Mouse (Mus musculus): ENCODE results near the gene Apoa4. TPM values are rescaled to one million over a fixed set of nuclear protein-coding genes. Genes with fewer than 3 reads are reported as not detected.

The Apoa4 gene
- polyA plus RNA-seq, 1 experiment from 2014 or later, result not detected

DNA sequence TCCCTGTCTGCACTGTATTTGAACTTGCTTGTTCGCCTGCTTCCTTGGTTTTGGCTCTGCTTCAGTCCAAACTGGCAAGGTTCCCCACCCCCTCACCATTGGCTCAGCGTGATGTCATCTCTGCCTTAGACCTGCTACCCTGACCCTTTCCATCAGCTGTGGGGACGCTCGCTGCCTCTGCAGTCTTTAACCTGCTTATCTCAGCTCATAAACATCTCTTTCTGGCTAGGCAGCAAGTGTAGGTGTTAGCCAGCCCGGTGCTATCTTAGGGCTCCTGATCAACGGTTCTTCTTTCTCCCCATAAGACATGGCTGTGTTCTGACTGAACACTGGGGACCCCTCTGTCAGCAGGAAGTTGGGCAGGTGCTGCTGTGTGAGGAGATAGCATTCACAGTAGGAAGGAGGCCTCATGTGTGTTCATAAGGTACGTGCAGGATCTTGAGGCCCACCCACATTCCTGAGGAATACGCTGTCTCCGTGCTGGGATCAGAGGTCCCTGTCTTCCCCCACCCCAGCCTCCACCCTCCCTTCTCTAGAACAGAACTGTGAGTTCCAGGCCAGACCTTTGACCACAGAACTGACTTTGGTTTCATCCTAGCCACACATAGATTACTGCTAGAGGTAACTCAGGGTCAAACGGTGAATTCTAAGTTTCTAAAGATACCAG lies 33.5 kb upstream of the Apoa4 start:
- ATAC-seq (replicated peaks; ENCODE audit: low FRiP score), result no peak
- WGBS, result 90% methylated on average over 10 of the region's 10 CpGs
- no peak overlapping the region for H3K4me2 ChIP-seq (ENCODE audit: low read depth, low read length, severe bottlenecking)

DNA sequence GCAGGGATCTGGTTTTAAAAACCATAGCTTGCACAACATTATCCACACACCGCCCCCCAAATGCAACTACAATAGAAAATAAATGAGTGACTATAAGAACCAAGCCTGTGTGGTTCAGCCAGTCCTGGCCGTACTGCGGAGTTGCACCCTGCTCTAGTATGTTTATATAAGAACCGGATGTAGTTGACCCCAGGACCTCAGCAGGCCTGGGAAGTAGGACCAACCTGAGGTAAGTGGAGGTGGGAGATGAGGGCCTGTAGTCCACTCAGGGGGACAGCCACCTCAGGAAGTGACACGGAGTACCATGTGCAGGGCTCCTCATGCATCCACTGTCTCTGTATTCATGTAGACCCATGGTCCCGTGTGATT lies 33.0 kb upstream of the Apoa4 start:
- Histone ChIP-seq H3K27me3 (ENCODE audit: control insufficient read depth, insufficient read depth, low read length) (no peaks in the 10 kb centered on the region), H3K4me1 (replicated peaks; ENCODE audit: control insufficient read depth, insufficient read depth, low read length) (no peaks in the 10 kb centered on the region), H3K4me3 (ENCODE audit: low read depth, low read length) (no peak overlapping the region), H3K4me2 (ENCODE audit: low read depth, low read length, severe bottlenecking) (no peak overlapping the region), H3K27ac (ENCODE audit: low read depth, low read length) (no peak overlapping the region), H3K9me3 (ENCODE audit: control insufficient read depth, low read length) (no peaks in the 10 kb centered on the region), H3K9ac (ENCODE audit: low read length) (no peak overlapping the region), H3K36me3 (ENCODE audit: control insufficient read depth, insufficient read depth, low read length) (peaks cover 3% of the 10 kb centered on the region; the same call in 1 of the 2 replicates)
- WGBS, result 87% methylated on average over 6 of the region's 6 CpGs
- DNase-seq (ENCODE audit: low spot score) (no peak), ATAC-seq (replicated peaks; ENCODE audit: low FRiP score) (no peak)

More for the DNA sequence above, 33.5 kb upstream of the Apoa4 start:
- H3K9me3 ChIP-seq (ENCODE audit: control insufficient read depth, low read length), result no peaks in the 10 kb centered on the region
- H3K9ac ChIP-seq (ENCODE audit: low read length), result no peak overlapping the region
- no peak overlapping the region for H3K27ac ChIP-seq (ENCODE audit: low read depth, low read length)
- no peaks in the 10 kb centered on the region for H3K27me3 ChIP-seq (ENCODE audit: control insufficient read depth, insufficient read depth, low read length)
- no peak overlapping the region for H3K4me3 ChIP-seq (ENCODE audit: low read depth, low read length)
- H3K36me3 ChIP-seq (ENCODE audit: control insufficient read depth, insufficient read depth, low read length), result peaks cover 3% of the 10 kb centered on the region; the same call in 1 of the 2 replicates
- no peaks in the 10 kb centered on the region for H3K4me1 ChIP-seq (replicated peaks; ENCODE audit: control insufficient read depth, insufficient read depth, low read length)
- no peak for DNase-seq (ENCODE audit: low spot score)

DNA sequence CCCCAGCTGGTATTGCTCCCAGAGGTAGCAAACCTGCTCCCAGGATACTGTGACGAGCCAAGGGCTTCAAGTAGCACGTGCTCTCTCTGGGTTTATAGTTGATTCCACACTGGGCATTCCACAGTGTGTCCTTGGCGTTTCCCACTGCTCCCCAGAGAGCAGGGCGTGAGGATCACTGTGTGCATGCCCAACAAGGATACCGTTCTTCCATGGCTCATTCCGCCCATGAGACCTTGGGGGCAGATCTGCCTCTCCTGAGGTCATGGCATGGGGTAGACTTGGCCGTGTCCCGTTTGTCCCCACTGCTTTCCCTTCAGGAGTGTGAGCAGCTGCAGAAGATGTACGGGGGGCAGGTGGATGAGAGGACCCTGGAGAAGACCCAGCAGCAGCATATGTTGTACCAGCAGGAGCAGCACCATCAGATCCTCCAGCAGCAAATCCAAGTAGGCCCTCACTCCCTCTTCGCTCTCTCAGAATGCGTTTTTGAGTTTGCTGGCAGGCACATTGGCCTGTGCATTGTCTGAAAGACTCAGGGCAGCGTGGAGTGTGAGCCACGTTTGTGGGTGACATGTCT lies 32.0 kb upstream of the Apoa4 start:
- no peaks in the 10 kb centered on the region for H3K9me3 ChIP-seq (ENCODE audit: control insufficient read depth, low read length)
- H3K27ac ChIP-seq (ENCODE audit: low read depth, low read length), result no peak overlapping the region
- ATAC-seq (replicated peaks; ENCODE audit: low FRiP score), result no peak
- H3K36me3 ChIP-seq (ENCODE audit: control insufficient read depth, insufficient read depth, low read length), result peaks cover 3% of the 10 kb centered on the region; the same call in 1 of the 2 replicates
- no peak overlapping the region for H3K4me3 ChIP-seq (ENCODE audit: low read depth, low read length)
- H3K4me1 ChIP-seq (replicated peaks; ENCODE audit: control insufficient read depth, insufficient read depth, low read length), result no peaks in the 10 kb centered on the region
- no peak overlapping the region for H3K9ac ChIP-seq (ENCODE audit: low read length)
- WGBS, result 82% methylated on average over 13 of the region's 13 CpGs
- no peak for DNase-seq (ENCODE audit: low spot score)
- no peak overlapping the region for H3K4me2 ChIP-seq (ENCODE audit: low read depth, low read length, severe bottlenecking)
- H3K27me3 ChIP-seq (ENCODE audit: control insufficient read depth, insufficient read depth, low read length), result no peaks in the 10 kb centered on the region

DNA sequence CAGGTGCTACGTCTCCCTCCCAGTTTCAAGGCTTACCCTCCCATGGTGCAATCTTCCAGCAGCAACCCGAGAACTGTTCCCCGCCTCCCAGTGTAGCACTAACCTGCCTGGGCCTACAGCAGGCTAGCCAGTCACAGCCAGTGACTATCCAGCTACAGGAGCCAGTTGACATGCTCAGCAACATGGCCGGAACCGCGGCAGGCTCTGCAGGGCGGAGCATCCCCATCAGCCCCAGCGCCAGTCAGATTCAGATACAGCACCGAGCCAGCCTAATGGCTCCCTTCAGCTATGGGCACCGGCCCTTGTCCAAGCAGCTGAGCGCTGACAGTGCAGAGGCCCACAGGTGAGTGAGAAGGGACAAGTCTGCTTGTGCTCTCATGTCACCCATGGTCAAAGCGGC lies 30.0 kb upstream of the Apoa4 start:
- no peak overlapping the region for H3K4me2 ChIP-seq (ENCODE audit: low read depth, low read length, severe bottlenecking)
- no peaks in the 10 kb centered on the region for H3K4me1 ChIP-seq (replicated peaks; ENCODE audit: control insufficient read depth, insufficient read depth, low read length)
- WGBS, result 93% methylated on average over 12 of the region's 12 CpGs
- no peaks in the 10 kb centered on the region for H3K27me3 ChIP-seq (ENCODE audit: control insufficient read depth, insufficient read depth, low read length)
- H3K27ac ChIP-seq (ENCODE audit: low read depth, low read length), result no peak overlapping the region; the same call in 1 of the 2 replicates
- no peak overlapping the region for H3K4me3 ChIP-seq (ENCODE audit: low read depth, low read length)
- ATAC-seq (replicated peaks; ENCODE audit: low FRiP score) (no peak), DNase-seq (ENCODE audit: low spot score) (no peak)
- H3K9ac ChIP-seq (ENCODE audit: low read length), result no peak overlapping the region
- H3K9me3 ChIP-seq (ENCODE audit: control insufficient read depth, low read length), result no peaks in the 10 kb centered on the region
- peaks cover 3% of the 10 kb centered on the region; the same call in 1 of the 2 replicates for H3K36me3 ChIP-seq (ENCODE audit: control insufficient read depth, insufficient read depth, low read length)

DNA sequence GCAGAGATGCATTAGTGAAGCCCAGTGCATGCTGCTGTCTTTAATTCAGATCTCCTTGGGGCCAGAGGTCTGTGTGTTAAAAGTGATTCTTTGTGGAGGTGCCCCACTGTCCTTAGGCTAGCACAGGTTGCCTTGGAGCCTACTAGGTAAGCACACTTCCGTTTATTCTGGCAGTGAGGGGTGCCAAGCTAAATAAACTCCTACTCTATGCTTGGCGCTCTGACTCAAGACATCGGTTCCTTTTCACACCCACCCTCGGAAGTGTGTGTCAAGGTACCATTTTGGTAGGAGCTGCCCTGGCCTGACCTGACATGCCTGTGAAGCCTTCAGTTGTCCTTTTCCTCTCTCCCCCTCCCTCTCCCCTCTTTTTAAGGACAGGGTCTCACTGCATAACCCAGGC lies 26.2 kb upstream of the Apoa4 start:
- Histone ChIP-seq H3K9ac (ENCODE audit: low read length) (no peak overlapping the region), H3K4me1 (replicated peaks; ENCODE audit: control insufficient read depth, insufficient read depth, low read length) (no peaks in the 10 kb centered on the region), H3K4me2 (ENCODE audit: low read depth, low read length, severe bottlenecking) (no peak overlapping the region), H3K4me3 (ENCODE audit: low read depth, low read length) (no peak overlapping the region), H3K27ac (ENCODE audit: low read depth, low read length) (no peak overlapping the region), H3K27me3 (ENCODE audit: control insufficient read depth, insufficient read depth, low read length) (no peaks in the 10 kb centered on the region), H3K9me3 (ENCODE audit: control insufficient read depth, low read length) (no peaks in the 10 kb centered on the region), H3K36me3 (ENCODE audit: control insufficient read depth, insufficient read depth, low read length) (peaks cover 3% of the 10 kb centered on the region; the same call in 1 of the 2 replicates)
- DNase-seq (ENCODE audit: low spot score) (no peak), ATAC-seq (replicated peaks; ENCODE audit: low FRiP score) (no peak)
- 88% methylated on average over 4 of the region's 4 CpGs for whole genome bisulfite sequencing

DNA sequence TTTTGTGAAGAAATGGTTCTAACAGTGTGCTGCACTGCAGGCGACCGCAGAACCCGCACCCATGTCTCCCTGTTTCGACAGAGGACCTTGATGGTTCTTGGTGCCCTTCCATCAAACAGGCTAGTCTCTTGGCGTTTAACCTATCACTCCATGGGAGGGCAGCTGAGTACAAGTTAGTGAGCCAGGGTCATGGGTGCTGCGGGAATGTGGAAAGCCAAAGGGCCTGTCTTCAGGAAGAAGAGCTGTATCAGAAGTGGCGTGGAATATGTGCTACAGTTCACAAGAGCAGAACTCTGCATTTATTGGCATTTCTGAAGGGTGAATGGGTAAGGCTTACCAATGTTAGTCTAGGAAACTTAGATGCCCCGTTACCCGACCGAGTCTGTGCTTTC lies 25.6 kb upstream of the Apoa4 start:
- DNase-seq (ENCODE audit: low spot score) (no peak), ATAC-seq (replicated peaks; ENCODE audit: low FRiP score) (no peak)
- H3K27me3 ChIP-seq (ENCODE audit: control insufficient read depth, insufficient read depth, low read length), result no peaks in the 10 kb centered on the region
- no peak overlapping the region for H3K4me3 ChIP-seq (ENCODE audit: low read depth, low read length)
- H3K9ac ChIP-seq (ENCODE audit: low read length), result no peak overlapping the region
- no peaks in the 10 kb centered on the region for H3K4me1 ChIP-seq (replicated peaks; ENCODE audit: control insufficient read depth, insufficient read depth, low read length)
- H3K9me3 ChIP-seq (ENCODE audit: control insufficient read depth, low read length), result no peaks in the 10 kb centered on the region
- no peak overlapping the region for H3K27ac ChIP-seq (ENCODE audit: low read depth, low read length)
- peaks cover 3% of the 10 kb centered on the region; the same call in 1 of the 2 replicates for H3K36me3 ChIP-seq (ENCODE audit: control insufficient read depth, insufficient read depth, low read length)
- 95% methylated on average over 10 of the region's 10 CpGs for WGBS
- H3K4me2 ChIP-seq (ENCODE audit: low read depth, low read length, severe bottlenecking), result no peak overlapping the region

DNA sequence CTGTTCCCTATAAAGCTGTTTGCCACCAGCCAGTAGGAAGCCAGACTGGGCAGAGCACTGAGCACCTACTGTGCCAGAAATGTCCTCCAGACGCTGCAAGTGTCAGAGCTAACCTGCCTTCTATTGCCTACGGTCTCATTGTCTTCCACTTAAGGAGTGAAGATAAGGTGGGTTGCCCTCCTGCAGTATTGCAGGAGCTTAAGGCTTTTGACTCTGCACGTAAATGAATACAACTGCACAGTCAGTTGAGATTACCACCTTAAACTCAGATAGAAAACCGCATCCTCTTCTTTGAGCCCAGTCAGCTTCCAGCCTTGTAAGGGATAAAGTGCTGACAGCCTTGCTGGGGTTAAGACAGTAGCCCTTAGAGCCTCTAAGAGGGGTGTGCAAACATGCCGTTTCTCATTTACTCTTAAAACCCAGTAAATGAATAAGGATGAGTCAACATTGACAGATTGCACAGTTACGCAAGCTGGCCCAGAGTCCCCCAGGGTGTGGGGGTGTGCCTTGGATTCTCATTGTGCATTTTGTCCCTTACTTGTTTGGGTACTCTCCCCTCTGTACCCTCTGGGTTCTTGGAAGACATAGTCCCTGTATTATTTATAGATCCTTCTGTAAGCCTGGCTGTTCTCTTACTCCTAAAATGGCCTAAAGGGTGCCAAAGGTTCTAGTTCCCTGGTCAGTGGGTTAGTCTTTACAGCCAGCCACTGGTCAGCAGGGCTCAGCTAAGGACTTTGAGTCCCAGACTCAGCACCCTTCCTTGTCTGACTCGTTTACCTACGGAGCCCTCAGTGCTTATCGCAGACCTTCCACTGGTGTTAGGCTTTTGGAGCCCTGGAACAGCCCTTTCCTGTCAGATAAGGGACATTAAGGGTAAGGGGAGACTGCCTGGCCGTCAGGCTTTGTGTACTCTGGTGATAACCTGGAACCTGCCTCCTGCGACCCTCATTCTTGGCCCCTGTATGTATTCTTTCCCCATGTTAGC lies 24.9 kb upstream of the Apoa4 start:
- no peak for ATAC-seq (replicated peaks; ENCODE audit: low FRiP score)
- H3K36me3 ChIP-seq (ENCODE audit: control insufficient read depth, insufficient read depth, low read length), result no peaks in the 10 kb centered on the region; the same call in 1 of the 2 replicates
- WGBS, result 87% methylated on average over 11 of the region's 11 CpGs

GRCm38 (mm10) chr9:46216744-46217470 lies 23.6 kb upstream of the Apoa4 start:
- no peak overlapping the region for H3K9ac ChIP-seq (ENCODE audit: low read length)
- ATAC-seq (replicated peaks; ENCODE audit: low FRiP score), result no peak
- no peak overlapping the region for H3K4me3 ChIP-seq (ENCODE audit: low read depth, low read length)
- no peaks in the 10 kb centered on the region for H3K27me3 ChIP-seq (ENCODE audit: control insufficient read depth, insufficient read depth, low read length)
- no peaks in the 10 kb centered on the region for H3K9me3 ChIP-seq (ENCODE audit: control insufficient read depth, low read length)
- 95% methylated on average over 13 of the region's 13 CpGs for WGBS
- H3K4me1 ChIP-seq (replicated peaks; ENCODE audit: control insufficient read depth, insufficient read depth, low read length), result no peaks in the 10 kb centered on the region
- H3K4me2 ChIP-seq (ENCODE audit: low read depth, low read length, severe bottlenecking), result no peak overlapping the region
- no peaks in the 10 kb centered on the region for H3K36me3 ChIP-seq (ENCODE audit: control insufficient read depth, insufficient read depth, low read length)
- DNase-seq (ENCODE audit: low spot score), result no peak
- H3K27ac ChIP-seq (ENCODE audit: low read depth, low read length), result no peak overlapping the region

More for the DNA sequence above, 24.9 kb upstream of the Apoa4 start:
- H3K27me3 ChIP-seq (ENCODE audit: control insufficient read depth, insufficient read depth, low read length), result no peaks in the 10 kb centered on the region
- no peaks in the 10 kb centered on the region for H3K9me3 ChIP-seq (ENCODE audit: control insufficient read depth, low read length)
- H3K27ac ChIP-seq (ENCODE audit: low read depth, low read length), result no peak overlapping the region
- H3K4me2 ChIP-seq (ENCODE audit: low read depth, low read length, severe bottlenecking), result no peak overlapping the region
- no peaks in the 10 kb centered on the region for H3K4me1 ChIP-seq (replicated peaks; ENCODE audit: control insufficient read depth, insufficient read depth, low read length)
- no peak for DNase-seq (ENCODE audit: low spot score)
- H3K4me3 ChIP-seq (ENCODE audit: low read depth, low read length), result no peak overlapping the region
- H3K9ac ChIP-seq (ENCODE audit: low read length), result no peak overlapping the region
